Mouse (Mus musculus): ENCODE results near the gene Usp10. TPM values are rescaled to one million over a fixed set of nuclear protein-coding genes. Genes with fewer than 3 reads are reported as not detected.
A peak's percentile ranks its signal among the peaks of the same experiment; 100 is the strongest.

Gene Usp10
- total RNA-seq, 2 experiments from 2014 or later, result 51.0 to 57.1 TPM

DNA sequence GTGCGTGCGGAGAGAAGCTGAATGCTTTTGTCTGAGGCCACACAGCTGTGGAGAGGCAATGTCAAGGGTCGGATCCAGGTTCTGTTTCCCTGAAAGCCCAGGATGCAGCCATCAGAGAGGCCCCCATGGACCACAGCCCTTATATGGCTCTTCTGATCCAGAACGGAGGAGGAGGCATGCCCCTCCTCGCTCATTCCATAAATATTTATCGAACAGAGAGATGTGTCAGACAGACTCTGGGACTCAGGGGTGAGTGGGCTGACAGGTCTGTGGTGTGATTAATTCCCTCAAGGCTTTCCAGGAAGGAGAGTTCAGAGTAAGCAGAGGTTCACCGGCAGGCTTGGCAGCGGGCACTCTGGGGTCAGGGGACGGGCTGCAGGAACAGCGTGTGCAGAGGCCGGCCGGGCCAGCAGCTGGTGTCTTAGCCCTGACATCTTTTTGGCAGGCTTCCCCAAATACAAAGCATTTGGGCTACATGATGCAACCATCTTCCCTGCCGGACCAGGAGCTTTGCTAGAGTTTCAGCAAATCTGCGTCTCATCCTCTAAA is 94.1 kb downstream of the Usp10 start:
- intact Hi-C loops (cut with DNase I), result loop anchor here (5.0 kb wide), 1 partner anchor 63 kb away; no protein-coding TSS in a partner anchor
- peak; percentile 55 to 78 for DNase-seq

DNA sequence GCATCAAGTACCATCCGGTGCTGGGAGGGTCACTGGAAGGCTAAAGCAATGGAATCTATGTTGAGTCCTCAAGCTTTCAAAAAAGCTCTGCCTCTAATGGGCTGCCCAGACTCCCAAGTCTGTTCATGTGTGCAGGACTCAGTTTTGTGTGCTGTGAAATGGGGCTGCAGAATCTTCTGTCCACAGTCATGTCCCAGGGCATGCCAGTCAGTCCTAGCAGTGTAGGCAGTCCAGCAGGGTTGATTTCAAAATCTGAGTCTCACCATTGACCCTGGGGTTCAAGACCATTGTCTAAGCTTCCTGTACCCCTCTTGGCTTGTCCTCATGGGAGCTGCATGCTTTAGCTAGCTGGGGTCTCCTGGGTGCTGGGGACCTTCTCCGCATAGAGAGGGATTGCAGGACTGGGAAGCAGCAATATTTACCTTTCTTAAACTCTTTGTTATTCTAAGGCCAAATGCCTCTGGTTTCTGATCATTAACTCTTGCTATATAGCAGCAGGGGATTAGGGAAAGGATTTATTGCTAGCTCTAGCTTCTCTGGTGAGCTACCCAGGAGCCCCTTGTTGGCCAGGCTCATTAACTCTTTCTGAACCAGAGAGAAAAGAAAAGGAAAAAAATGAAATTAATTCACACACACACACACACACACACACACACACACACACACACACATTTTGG is 94.7 kb downstream of the Usp10 start:
- no peak for DNase-seq
- intact Hi-C loops (cut with DNase I), result loop anchor here (5.0 kb wide), 1 partner anchor 62 kb away; no protein-coding TSS in a partner anchor

DNA sequence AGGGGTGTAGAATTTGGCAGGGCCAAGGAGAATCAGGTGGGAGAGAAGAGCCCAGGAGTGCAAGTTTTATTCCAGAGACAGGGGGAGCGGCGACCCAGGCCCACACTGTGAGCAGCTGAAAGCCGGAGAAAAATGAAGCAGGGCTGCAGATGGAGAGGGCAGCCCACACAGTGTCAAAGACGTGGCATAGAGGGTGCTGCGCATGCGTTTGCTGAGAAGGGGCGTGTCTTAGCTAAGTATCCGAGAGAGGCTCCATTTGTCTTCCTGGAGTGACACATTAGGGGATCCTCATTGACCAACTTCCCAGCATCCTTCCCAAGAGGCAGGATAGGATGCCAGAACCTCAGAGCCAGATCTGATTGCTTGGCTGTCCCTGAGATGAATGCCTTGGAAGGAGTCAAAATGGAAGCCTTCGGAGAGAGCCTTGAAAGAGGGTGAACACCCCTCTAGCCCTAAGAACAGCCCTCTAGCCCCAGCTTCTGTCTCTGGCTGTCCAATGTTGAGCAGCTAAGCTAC is 96.5 kb downstream of the Usp10 start:
- intact Hi-C loops (cut with DNase I), result no loop called here
- DNase-seq, result no peak

Other genes starting within 250 kb of the Usp10 start
- 100 to 1,000 TPM; 103 to 105 TPM for gene Wfdc1, start 244.0 kb upstream of the Usp10 start, total RNA-seq (2021)
- gene Atp2c2, start 210.4 kb upstream of the Usp10 start, total RNA-seq (2021), result under 1 TPM; 0.13 to 0.32 TPM
- 1 to 10 TPM; 3.7 to 4.9 TPM for gene Tldc1, start 131.9 kb upstream of the Usp10 start, total RNA-seq (2021)
- 1 to 10 TPM; 4.8 to 6.6 TPM for gene Cotl1, start 69.8 kb upstream of the Usp10 start, total RNA-seq (2021)
- 1 to 10 TPM; 1.0 to 1.4 TPM for gene Klhl36, start 48.1 kb upstream of the Usp10 start, total RNA-seq (2021)
- gene Gm20388, start 481 bp downstream of the Usp10 start, total RNA-seq (2021), result 1 to 10 TPM; 6.8 to 7.8 TPM
- 10 to 100 TPM in 1 of 2 experiments, 1 to 10 TPM in 1; 8.1 to 12.3 TPM for gene Crispld2, start 82.1 kb downstream of the Usp10 start, total RNA-seq (2021)
- 10 to 100 TPM; 21.9 to 28.4 TPM for gene Zdhhc7, start 191.1 kb downstream of the Usp10 start, total RNA-seq (2021)
- gene 6430548M08Rik, start 203.8 kb downstream of the Usp10 start, total RNA-seq (2021), result 10 to 100 TPM; 29.0 to 41.6 TPM

All from gastrocnemius, postnatal 36 days (tissue).